In genomic region chr9:116146235-116146634, GRCm38 (mm10) we compare ENCODE assay signal across 10 mouse cellular contexts. TPM values are rescaled to one million over a fixed set of nuclear protein-coding genes. Genes with fewer than 3 reads are reported as not detected.
A peak's percentile ranks its signal among the peaks of the same experiment; 100 is the strongest.
DNase-seq lines count a peak whose midpoint lies in the region; ATAC-seq and TF ChIP-seq lines count a peak whose summit lies in the region.
"Had no signal": no experiment of that assay in that cellular context is flagged by ENCODE, and none has a peak within 500 bp of the region (broad histone marks: within the 10 kb centered on the region; RNA-seq: fewer than 3 reads in every experiment).

No protein-coding gene starts in this region.

- no peak overlapping the region for H3K9ac ChIP-seq in hindbrain, postnatal 0 days (replicated peaks; ENCODE audit: low read length)
- peak overlapping the region; percentile 16; the same call in 1 of the 2 replicates for H3K9ac ChIP-seq in heart, embryonic 11.5 days (ENCODE audit: low read depth, low read length)
- H3K9ac ChIP-seq in kidney, embryonic 15.5 days, result no peak overlapping the region

- no peak for ATAC-seq in hindbrain, postnatal 0 days
- ATAC-seq in heart, embryonic 11.5 days (replicated peaks; ENCODE audit: insufficient number of reproducible peaks, low FRiP score, low TSS enrichment), result no peak
- no peak for ATAC-seq in kidney, embryonic 15.5 days (replicated peaks; ENCODE audit: low FRiP score)

- no peaks in the 10 kb centered on the region for H3K36me3 ChIP-seq in hindbrain, embryonic 10.5 days
- no peaks in the 10 kb centered on the region for H3K36me3 ChIP-seq in hindbrain, postnatal 0 days (ENCODE audit: insufficient read depth, low read length)
- no peaks in the 10 kb centered on the region for H3K36me3 ChIP-seq in heart, embryonic 11.5 days (ENCODE audit: control insufficient read depth, insufficient read depth, low read length)
- 0 out of 2 replicates have a peak, but pooled peaks cover 4% of the 10 kb centered on the region for H3K36me3 ChIP-seq in kidney, embryonic 15.5 days

- no peak overlapping the region for H3K4me3 ChIP-seq in hindbrain, embryonic 10.5 days
- no peak overlapping the region for H3K4me3 ChIP-seq in hindbrain, postnatal 0 days (ENCODE audit: low read length)
- no peak overlapping the region for H3K4me3 ChIP-seq in heart, embryonic 11.5 days (ENCODE audit: low read depth, low read length)
- no peak overlapping the region for H3K4me3 ChIP-seq in kidney, embryonic 15.5 days (replicated peaks)

- TF ChIP-seq CTCF in hindbrain, postnatal 0 days (IDR thresholded peaks at IDR 0.05; ENCODE audit: low read depth), result no peak

- H3K27me3 ChIP-seq in hindbrain, embryonic 10.5 days (ENCODE audit: insufficient read depth, poor library complexity, severe bottlenecking), result no peaks in the 10 kb centered on the region
- no peaks in the 10 kb centered on the region for H3K27me3 ChIP-seq in hindbrain, postnatal 0 days (ENCODE audit: insufficient read depth, low read length)
- no peaks in the 10 kb centered on the region for H3K27me3 ChIP-seq in heart, embryonic 11.5 days (ENCODE audit: control insufficient read depth, insufficient read depth, low read length)
- no peaks in the 10 kb centered on the region for H3K27me3 ChIP-seq in kidney, embryonic 15.5 days

- peaks cover 46% of the 10 kb centered on the region for H3K4me1 ChIP-seq in hindbrain, embryonic 10.5 days (replicated peaks)
- no peaks in the 10 kb centered on the region for H3K4me1 ChIP-seq in hindbrain, postnatal 0 days (ENCODE audit: insufficient read depth, low read length)
- peaks cover 31% of the 10 kb centered on the region for H3K4me1 ChIP-seq in heart, embryonic 11.5 days (ENCODE audit: control insufficient read depth, insufficient read depth, low read length)
- peaks cover 45% of the 10 kb centered on the region for H3K4me1 ChIP-seq in kidney, embryonic 15.5 days

- peak overlapping the region; percentile 57 for H3K27ac ChIP-seq in hindbrain, embryonic 10.5 days
- no peak overlapping the region; the same call in 1 of the 2 replicates for H3K27ac ChIP-seq in hindbrain, postnatal 0 days
- peak overlapping the region; percentile 82 for H3K27ac ChIP-seq in heart, embryonic 11.5 days (ENCODE audit: low read depth, low read length)
- H3K27ac ChIP-seq in kidney, embryonic 15.5 days, result peak overlapping the region; percentile 82

- H3K9me3 ChIP-seq in hindbrain, embryonic 10.5 days, result no peaks in the 10 kb centered on the region
- H3K9me3 ChIP-seq in hindbrain, postnatal 0 days (ENCODE audit: low read length), result no peaks in the 10 kb centered on the region
- H3K9me3 ChIP-seq in heart, embryonic 11.5 days (replicated peaks; ENCODE audit: control insufficient read depth, low read length), result no peaks in the 10 kb centered on the region
- H3K9me3 ChIP-seq in kidney, embryonic 15.5 days (replicated peaks), result no peaks in the 10 kb centered on the region

- DNase-seq in hindbrain, embryonic 10.5 days (ENCODE audit: low spot score), result no peak
- no peak for DNase-seq in hindbrain, postnatal 0 days (ENCODE audit: low spot score)
- DNase-seq in lung, postnatal 36 days, result peak; percentile 62
- no peak for DNase-seq in spleen, adult 12 weeks (ENCODE audit: low spot score)
- DNase-seq in right cerebral cortex, adult 2 months (ENCODE audit: low spot score in 2 of 2), result no peak
- DNase-seq in left cerebral cortex, adult 9 months (ENCODE audit: low spot score in 2 of 2), result no peak
- DNase-seq: adrenal gland, postnatal 14 days; gastrocnemius, postnatal 10 days had no signal

- 58% methylated on average over 9 of the region's 9 CpGs for WGBS in hindbrain, embryonic 10.5 days
- 50% methylated on average over 9 of the region's 9 CpGs for WGBS in hindbrain, postnatal 0 days
- WGBS in heart, embryonic 11.5 days (ENCODE audit: insufficient replicate concordance), result 33% methylated on average over 9 of the region's 9 CpGs
- 57% methylated on average over 9 of the region's 9 CpGs for WGBS in kidney, embryonic 15.5 days

- no peak overlapping the region for H3K4me2 ChIP-seq in hindbrain, postnatal 0 days (ENCODE audit: low read depth, low read length)
- peak overlapping the region; percentile 14; the same call in 1 of the 2 replicates for H3K4me2 ChIP-seq in heart, embryonic 11.5 days
- H3K4me2 ChIP-seq in kidney, embryonic 15.5 days, result no peak overlapping the region

RNA-seq across cellular contexts. Expression of gene Tgfbr2, which starts 28.9 kb away (rescaled TPM):
- 8.3 and 8.4 TPM in 2 replicates for polyA plus RNA-seq in hindbrain, embryonic 10.5 days (2016; fragmentation: Nextera tagmentation; extraction: Ambion mirVana)
- 21.7 and 23.1 TPM in 2 replicates for total RNA-seq in hindbrain, postnatal 0 days (2014; rRNA removed)
- polyA plus RNA-seq in hindbrain, postnatal 0 days (2015; fragmentation: Nextera tagmentation; extraction: Ambion mirVana), result 7.2 and 7.7 TPM in 2 replicates
- polyA plus RNA-seq in heart, embryonic 11.5 days (2014; fragmentation: Nextera tagmentation; extraction: Ambion mirVana), result 12.4 and 13.8 TPM in 2 replicates
- polyA plus RNA-seq in kidney, embryonic 15.5 days (2015; fragmentation: Nextera tagmentation; extraction: Ambion mirVana), result 30.8 and 31.5 TPM in 2 replicates
